ENCODE assay signal across 17 mouse cellular contexts in genomic region chr1:104332666-104333370, GRCm38 (mm10).
DNase-seq lines count a peak whose midpoint lies in the region; ATAC-seq and TF ChIP-seq lines count a peak whose summit lies in the region.
"Had no signal": no experiment of that assay in that cellular context is flagged by ENCODE, and none has a peak within 500 bp of the region (broad histone marks: within the 10 kb centered on the region; RNA-seq: fewer than 3 reads in every experiment).

No protein-coding gene starts in this region.

- ATAC-seq in heart, embryonic 11.5 days (replicated peaks; ENCODE audit: insufficient number of reproducible peaks, low FRiP score, low TSS enrichment): 0 out of 2 replicates have a peak, but pooled peaks have one; percentile 22
- peak; percentile 84 for ATAC-seq in heart, embryonic 15.5 days (replicated peaks; ENCODE audit: insufficient number of reproducible peaks, insufficient read depth, low FRiP score, low read depth)
- no peak for ATAC-seq in midbrain, postnatal 0 days (ENCODE audit: low FRiP score)
- ATAC-seq: forebrain, embryonic 13.5 days; forebrain, postnatal 0 days; intestine, embryonic 16.5 days had no signal

- H3K36me3 ChIP-seq in heart, embryonic 11.5 days (ENCODE audit: control insufficient read depth, insufficient read depth, low read length): no peaks in the 10 kb centered on the region
- no peaks in the 10 kb centered on the region for H3K36me3 ChIP-seq in heart, embryonic 15.5 days
- H3K36me3 ChIP-seq in midbrain, postnatal 0 days (ENCODE audit: insufficient read depth, low read length): no peaks in the 10 kb centered on the region
- H3K36me3 ChIP-seq: embryonic facial prominence, embryonic 10.5 days; hindbrain, embryonic 15.5 days had no signal

- H3K9ac ChIP-seq in heart, embryonic 11.5 days (ENCODE audit: low read depth, low read length): no peak overlapping the region
- H3K9ac ChIP-seq in heart, embryonic 15.5 days: no peak overlapping the region
- no peak overlapping the region for H3K9ac ChIP-seq in midbrain, postnatal 0 days (replicated peaks; ENCODE audit: low read length, poor library complexity, severe bottlenecking)
- H3K9ac ChIP-seq: forebrain, embryonic 13.5 days; forebrain, postnatal 0 days; hindbrain, embryonic 15.5 days had no signal

- H3K4me3 ChIP-seq in heart, embryonic 11.5 days (ENCODE audit: low read depth, low read length): no peak overlapping the region
- no peak overlapping the region for H3K4me3 ChIP-seq in heart, embryonic 15.5 days
- H3K4me3 ChIP-seq in midbrain, postnatal 0 days (ENCODE audit: low read depth, low read length): no peak overlapping the region
- H3K4me3 ChIP-seq: embryonic facial prominence, embryonic 10.5 days; forebrain, embryonic 13.5 days; heart, adult 2 months; hindbrain, embryonic 15.5 days had no signal

- 0 out of 2 replicates have a peak overlapping the region, but pooled peaks have one; percentile 41 for H3K27ac ChIP-seq in heart, embryonic 11.5 days (ENCODE audit: low read depth, low read length)
- peak overlapping the region; percentile 83 for H3K27ac ChIP-seq in heart, embryonic 15.5 days
- H3K27ac ChIP-seq in midbrain, postnatal 0 days (ENCODE audit: low read depth, low read length): no peak overlapping the region
- H3K27ac ChIP-seq: embryonic facial prominence, embryonic 10.5 days; forebrain, embryonic 13.5 days; hindbrain, embryonic 15.5 days had no signal

- H3K27me3 ChIP-seq in heart, embryonic 11.5 days (ENCODE audit: control insufficient read depth, insufficient read depth, low read length): no peaks in the 10 kb centered on the region
- H3K27me3 ChIP-seq in heart, embryonic 15.5 days: no peaks in the 10 kb centered on the region
- H3K27me3 ChIP-seq in midbrain, postnatal 0 days (ENCODE audit: insufficient read depth, low read length): no peaks in the 10 kb centered on the region
- H3K27me3 ChIP-seq: forebrain, embryonic 13.5 days; hindbrain, embryonic 15.5 days had no signal

- H3K4me2 ChIP-seq in heart, embryonic 11.5 days: no peak overlapping the region
- H3K4me2 ChIP-seq in heart, embryonic 15.5 days: no peak overlapping the region
- H3K4me2 ChIP-seq in midbrain, postnatal 0 days (ENCODE audit: low read depth, low read length, poor library complexity, severe bottlenecking): no peak overlapping the region
- H3K4me2 ChIP-seq: forebrain, embryonic 13.5 days; hindbrain, embryonic 15.5 days had no signal

- 51% methylated on average over 3 of the region's 3 CpGs for WGBS in heart, embryonic 11.5 days (ENCODE audit: insufficient replicate concordance)
- 38% methylated on average over 3 of the region's 3 CpGs for WGBS in heart, embryonic 15.5 days
- WGBS in midbrain, postnatal 0 days: 85% methylated on average over 3 of the region's 3 CpGs

- intact Hi-C loops in heart, postnatal 25 days (cut with DNase I): no loop called here
- intact Hi-C loops in heart, postnatal 10 days (cut with DNase I): no loop called here

- DNase-seq in heart, postnatal 25 days (ENCODE audit: low spot score): no peak
- DNase-seq in kidney, adult 9 months: peak; percentile 31
- no peak for DNase-seq in kidney, postnatal 14 days
- peak; percentile 42 to 43 for DNase-seq in heart, postnatal 10 days
- no peak for DNase-seq in midbrain, postnatal 0 days (ENCODE audit: low spot score)
- DNase-seq in right cerebral cortex, postnatal 14 days: no peak
- DNase-seq: cerebellum, adult 2 months; cerebellum, postnatal 10 days; forebrain, postnatal 0 days; gastrocnemius, postnatal 36 days had no signal

- H3K9me3 ChIP-seq in heart, embryonic 11.5 days (replicated peaks; ENCODE audit: control insufficient read depth, low read length): no peaks in the 10 kb centered on the region
- H3K9me3 ChIP-seq in heart, embryonic 15.5 days (replicated peaks): no peaks in the 10 kb centered on the region
- no peaks in the 10 kb centered on the region for H3K9me3 ChIP-seq in midbrain, postnatal 0 days (ENCODE audit: low read length)
- H3K9me3 ChIP-seq: embryonic facial prominence, embryonic 10.5 days; forebrain, embryonic 13.5 days; hindbrain, embryonic 15.5 days had no signal

- no peaks in the 10 kb centered on the region for H3K4me1 ChIP-seq in heart, embryonic 11.5 days (ENCODE audit: control insufficient read depth, insufficient read depth, low read length)
- no peaks in the 10 kb centered on the region for H3K4me1 ChIP-seq in heart, embryonic 15.5 days (replicated peaks)
- H3K4me1 ChIP-seq in midbrain, postnatal 0 days (ENCODE audit: insufficient read depth, low read length): no peaks in the 10 kb centered on the region
- H3K4me1 ChIP-seq: embryonic facial prominence, embryonic 10.5 days; forebrain, embryonic 13.5 days; hindbrain, embryonic 15.5 days had no signal

- TF ChIP-seq CTCF in midbrain, postnatal 0 days (IDR thresholded peaks at IDR 0.05): no peak

Comparison
In these comparisons a context has a peak if more than half of its experiments do, and no peak if none do; other contexts are left out.
1. DNase-seq: peak in kidney, adult 9 months (single experiment) and heart, postnatal 10 days (2 of 2); none in heart, postnatal 25 days (single experiment), kidney, postnatal 14 days (single experiment), midbrain, postnatal 0 days (single experiment) and right cerebral cortex, postnatal 14 days (single experiment).